Mouse (Mus musculus): ENCODE measurements around the gene Ifitm1.

The Ifitm1 gene

DNA sequence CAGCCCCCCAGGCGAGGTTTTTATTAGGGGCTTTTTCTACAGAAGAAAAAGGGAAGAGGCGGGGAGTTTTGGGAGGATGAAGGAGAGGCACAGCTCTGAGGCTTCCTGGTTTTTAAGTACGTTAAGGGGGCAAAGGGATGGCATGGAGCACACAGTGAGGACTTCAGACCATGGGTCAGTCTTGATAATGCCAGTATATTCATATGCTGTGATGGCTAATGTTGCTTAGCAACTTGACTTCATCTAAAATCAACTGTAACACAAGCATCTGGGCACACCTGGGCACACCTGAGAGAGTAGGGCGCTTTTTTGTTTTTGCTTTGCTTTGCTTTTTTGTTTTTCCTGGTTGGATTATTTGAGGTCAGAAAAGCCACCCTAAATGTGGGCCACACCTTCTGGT, at the start of gene Ifitm1:
TSS of gene Ifitm1 (plus strand) at position 301 of the 400 bp plus-strand sequence.
- DNase-seq (ENCODE audit: low read depth, low spot score), result no peak

DNA sequence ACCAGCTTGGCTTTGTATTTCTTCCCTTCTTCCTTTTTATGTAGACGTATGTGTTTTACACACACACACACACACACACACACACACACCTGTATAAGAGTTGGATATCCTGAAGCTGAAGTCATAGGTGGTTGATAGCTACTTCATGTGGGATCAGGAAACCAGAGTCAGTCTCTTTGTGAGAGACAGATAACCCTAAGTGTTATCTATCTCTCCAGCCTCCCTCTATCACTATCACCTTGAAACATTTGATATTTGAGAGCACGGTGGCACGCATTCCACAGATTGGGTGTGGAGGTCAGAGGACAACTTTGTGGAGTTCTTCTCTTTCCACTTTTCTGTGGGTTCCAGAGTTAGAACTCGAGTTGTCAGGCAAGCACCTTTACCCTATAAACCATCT, 47.1 kb upstream of the Ifitm1 start:
- no peak for DNase-seq (ENCODE audit: low read depth, low spot score)

DNA sequence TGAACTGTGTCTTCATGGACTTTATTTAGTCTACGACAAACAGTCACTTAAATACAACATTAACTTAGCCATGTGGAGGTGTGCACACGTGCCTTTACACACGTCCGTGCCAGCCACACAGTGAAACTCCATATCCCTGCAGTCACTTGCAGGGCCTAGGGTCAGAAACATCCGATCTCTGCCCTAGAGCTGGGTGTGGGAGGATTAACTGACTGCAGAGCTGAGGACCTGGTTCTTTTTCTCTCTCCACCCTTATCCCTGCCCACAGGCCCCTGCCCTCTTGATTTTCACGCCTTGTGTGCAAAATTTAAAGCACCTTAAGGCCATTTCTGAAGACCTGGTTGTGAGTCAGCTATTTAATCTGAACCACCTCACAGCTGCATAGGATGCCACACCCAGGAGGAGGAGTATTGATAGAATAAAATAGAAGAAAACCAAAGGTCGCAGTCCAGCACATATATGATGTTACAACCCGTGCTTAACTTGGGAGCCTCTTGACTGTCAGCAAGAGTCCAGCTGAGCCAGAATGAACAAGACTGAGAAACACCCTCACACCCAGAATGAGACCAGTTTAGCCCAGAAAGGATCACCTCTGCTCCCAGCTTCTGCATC, 46.5 kb upstream of the Ifitm1 start, which contains the start of gene Nlrp6:
TSS of gene Nlrp6 (plus strand) at position 485 of the 612 bp plus-strand sequence.
- DNase-seq (ENCODE audit: low read depth, low spot score), result no peak

DNA sequence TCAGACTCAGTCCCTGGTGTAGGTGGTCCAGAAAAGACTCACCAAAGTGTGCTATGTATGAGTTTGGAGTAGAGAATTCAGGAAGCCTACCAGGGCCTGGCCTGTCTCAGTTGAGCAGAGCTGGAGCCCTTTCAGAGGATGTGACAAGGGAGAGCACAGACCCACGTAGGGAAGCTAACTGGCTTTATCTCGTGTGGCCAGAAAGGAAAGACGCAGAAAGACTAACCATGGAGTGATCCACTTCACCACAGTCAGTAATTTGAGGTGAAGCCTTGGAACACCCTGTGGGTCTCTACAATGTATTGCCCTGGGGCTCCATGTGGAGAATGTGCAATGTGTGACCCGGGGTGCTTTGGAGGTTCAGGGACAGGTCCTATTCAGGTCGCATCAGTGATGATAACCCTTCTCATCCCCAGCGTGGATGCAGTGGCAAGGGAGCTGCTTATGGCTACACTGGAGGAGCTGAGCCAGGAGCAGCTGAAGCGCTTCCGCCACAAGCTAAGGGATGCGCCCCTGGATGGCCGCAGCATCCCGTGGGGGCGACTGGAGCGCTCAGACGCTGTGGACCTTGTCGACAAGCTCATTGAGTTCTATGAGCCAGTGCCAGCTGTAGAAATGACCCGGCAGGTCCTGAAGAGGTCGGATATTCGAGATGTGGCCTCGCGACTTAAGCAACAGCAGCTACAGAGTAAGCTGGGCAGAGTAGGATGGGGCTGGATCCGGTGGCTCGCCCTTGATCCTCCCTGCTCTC, 45.6 kb upstream of the Ifitm1 start:
- DNase-seq (ENCODE audit: low read depth, low spot score), result no peak

DNA sequence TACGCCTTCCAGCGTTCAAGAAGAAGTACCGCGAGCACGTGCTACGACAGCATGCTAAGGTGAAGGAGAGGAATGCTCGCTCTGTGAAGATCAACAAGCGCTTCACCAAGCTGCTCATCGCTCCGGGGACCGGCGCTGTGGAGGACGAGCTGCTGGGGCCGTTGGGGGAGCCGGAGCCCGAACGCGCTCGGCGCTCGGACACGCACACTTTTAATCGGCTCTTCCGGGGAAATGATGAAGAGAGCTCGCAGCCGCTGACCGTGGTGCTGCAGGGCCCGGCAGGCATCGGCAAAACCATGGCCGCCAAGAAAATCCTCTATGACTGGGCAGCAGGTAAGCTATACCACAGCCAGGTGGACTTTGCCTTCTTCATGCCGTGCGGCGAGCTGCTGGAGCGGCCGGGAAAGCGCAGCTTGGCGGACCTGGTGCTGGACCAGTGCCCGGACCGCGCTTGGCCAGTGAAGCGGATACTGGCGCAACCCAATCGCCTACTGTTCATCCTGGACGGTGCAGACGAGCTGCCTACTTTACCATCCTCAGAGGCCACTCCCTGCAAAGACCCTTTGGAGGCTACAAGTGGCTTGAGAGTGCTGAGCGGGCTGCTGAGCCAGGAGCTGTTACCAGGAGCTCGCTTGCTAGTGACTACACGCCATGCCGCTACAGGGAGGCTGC, 44.5 kb upstream of the Ifitm1 start:
- peak; percentile 26 for DNase-seq (ENCODE audit: low read depth, low spot score)

DNA sequence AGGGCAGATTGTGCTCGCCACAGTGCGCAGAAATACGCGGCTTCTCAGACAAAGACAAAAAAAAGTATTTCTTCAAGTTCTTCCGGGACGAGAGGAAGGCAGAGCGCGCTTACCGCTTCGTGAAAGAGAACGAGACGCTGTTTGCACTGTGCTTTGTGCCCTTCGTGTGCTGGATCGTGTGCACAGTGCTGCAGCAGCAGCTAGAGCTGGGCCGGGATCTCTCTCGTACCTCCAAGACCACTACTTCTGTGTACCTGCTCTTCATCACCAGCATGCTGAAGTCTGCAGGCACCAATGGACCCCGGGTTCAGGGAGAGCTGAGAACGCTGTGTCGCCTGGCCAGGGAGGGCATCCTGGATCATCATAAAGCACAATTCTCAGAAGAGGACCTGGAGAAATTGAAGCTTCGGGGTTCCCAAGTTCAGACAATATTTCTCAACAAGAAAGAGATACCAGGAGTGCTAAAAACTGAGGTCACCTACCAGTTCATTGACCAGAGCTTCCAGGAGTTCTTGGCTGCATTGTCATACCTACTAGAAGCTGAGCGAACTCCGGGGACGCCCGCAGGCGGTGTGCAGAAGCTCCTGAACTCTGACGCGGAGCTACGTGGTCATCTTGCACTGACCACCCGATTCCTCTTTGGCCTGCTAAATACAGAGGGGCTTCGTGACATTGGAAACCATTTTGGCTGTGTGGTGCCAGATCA, 43.8 kb upstream of the Ifitm1 start:
- peak; percentile 10 for DNase-seq (ENCODE audit: low read depth, low spot score)

DNA sequence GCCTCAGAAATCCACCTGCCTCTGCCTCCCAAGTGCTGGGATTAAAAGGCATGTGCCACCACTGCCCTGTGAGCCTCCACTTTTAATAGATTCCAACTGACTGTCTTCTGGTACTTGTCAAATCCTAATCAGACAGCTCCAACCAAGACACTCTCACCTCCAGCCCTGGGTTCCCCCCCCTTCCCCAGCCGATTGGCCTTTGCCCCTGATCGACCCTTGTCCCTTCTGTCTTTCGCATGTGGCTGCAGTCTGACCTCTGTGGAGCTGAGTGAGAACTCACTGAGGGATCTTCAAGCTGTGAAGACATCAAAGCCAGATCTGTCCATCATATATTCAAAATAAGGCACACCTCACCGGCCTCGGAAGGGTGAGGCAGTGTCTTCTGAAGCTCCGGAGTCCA, 39.8 kb upstream of the Ifitm1 start:
- no peak for DNase-seq (ENCODE audit: low read depth, low spot score)

DNA sequence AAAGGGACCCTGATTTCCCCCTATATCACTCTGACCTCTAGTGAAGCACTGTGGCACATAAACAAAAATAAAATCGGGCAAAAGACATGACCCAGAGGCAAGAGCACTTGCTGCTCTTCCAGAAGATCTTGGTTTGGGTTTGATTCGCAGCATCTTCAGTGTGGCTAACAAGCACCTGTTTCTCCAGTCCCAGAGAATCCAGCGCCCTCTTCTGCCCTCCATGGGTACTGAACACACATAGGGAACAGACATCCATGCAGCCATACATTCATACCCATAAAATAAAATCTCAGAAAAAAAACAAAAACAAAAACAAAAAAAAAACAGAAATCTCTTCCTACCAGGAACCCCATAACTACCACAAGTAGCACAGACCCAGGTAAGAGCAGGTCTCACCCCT, 28.6 kb upstream of the Ifitm1 start:
- DNase-seq (ENCODE audit: low read depth, low spot score), result no peak

DNA sequence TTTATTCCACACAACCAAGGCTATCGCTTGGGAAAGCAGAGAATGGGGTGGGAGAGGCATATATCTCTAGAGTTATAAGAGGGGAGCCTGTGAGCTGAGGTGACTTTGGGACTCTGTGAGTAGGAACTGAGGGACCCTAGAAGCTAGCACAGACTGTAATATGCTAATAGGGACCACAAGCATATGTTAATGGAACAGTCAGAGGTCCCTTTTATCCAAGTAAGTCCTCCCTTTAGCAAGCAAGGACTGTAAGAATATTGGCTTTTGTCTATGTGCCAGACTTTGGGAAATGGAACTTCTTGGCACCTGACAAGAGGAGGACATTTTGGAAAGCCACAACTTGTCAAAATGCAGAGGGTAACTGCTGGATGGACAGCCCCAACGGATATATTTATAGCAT, 28.1 kb upstream of the Ifitm1 start:
- no peak for DNase-seq (ENCODE audit: low read depth, low spot score)

DNA sequence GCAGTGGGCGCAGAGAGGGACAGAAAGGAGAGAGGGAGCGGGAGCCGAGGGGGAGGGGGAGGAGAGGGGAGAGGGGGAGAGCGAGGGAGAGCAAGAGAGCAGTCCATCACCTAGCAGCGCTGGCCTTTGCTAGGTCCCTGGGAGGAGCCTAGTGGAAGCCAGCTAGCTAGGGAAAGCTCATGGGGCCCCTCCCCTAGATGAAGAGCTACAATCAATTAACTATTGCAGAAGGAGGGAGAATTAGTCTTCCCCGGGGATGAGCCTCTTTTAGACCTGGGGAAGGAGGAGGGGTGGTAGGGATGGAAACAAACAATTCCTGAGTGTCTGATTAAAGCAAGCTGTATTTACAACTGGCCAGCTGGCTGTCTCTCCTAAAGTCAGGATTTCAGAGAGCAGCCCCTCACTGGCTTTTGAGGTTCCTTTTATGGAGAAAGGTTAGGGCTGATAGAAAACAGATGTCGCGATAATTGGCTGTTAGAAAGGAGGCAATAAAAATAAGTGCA, 27.3 kb upstream of the Ifitm1 start:
- peak; percentile 91 for DNase-seq (ENCODE audit: low read depth, low spot score)

DNA sequence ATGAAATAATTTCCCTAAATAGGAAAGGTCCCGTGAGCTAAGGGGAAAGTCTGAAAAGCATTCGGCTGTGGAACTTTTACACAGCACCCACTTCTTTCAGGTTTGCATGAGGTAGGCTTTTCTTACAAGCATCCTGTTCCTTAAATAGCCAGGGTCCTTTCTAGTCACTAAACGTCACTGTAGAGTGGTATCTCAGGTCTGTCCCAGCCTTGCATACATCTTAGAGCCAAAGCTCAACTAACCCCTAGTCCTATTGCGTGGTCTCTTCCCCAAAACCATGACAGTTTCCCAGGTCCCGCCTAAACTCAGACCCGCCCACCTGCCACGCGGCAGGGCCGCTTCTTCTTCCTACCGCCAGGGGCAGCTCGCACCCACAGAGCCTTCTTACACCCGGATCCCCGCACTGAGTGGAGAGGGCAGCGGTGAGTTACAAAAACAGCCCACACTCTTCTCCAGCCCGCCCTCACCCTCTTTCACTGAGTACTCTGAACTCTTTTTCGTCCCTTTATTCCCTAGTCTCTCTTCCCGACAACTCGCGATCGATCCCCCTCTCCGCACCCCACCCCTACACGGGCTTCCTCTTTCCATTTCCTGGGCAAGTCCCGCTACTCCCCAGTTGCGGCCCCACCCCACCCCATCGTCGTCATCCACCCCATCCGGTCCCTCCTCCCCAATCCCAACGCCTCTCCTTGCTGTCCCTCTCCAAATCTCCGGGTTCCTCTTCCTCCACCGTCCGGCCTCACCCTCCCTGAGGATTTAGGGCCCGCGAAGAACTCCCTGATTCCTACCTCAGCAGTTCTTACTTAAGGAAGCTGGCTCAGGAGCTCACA, 25.6 kb upstream of the Ifitm1 start, which contains the start of gene Pgghg:
TSS of gene Pgghg (plus strand) at position 170 of the 830 bp plus-strand sequence.
- peak; percentile 87 for DNase-seq (ENCODE audit: low read depth, low spot score)

DNA sequence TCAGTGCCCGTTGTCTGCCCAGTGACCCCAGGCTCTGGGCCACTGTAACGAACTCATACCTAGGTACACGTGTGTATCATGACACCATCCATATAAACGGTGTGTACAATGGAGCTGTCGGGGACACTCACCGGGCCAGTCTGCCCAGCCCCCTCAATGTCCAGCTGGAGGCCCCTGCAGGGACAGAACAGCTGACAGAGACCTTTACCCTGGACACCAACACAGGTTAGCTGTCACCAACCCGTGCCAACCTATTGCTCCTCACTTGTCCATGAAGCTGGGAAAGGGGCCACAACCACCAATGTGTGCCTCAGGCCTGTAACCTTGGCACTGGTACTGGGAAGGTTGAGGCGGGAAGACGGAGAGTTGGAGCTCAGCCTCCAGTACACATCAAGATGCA, 24.7 kb upstream of the Ifitm1 start:
- DNase-seq (ENCODE audit: low read depth, low spot score), result no peak

DNA sequence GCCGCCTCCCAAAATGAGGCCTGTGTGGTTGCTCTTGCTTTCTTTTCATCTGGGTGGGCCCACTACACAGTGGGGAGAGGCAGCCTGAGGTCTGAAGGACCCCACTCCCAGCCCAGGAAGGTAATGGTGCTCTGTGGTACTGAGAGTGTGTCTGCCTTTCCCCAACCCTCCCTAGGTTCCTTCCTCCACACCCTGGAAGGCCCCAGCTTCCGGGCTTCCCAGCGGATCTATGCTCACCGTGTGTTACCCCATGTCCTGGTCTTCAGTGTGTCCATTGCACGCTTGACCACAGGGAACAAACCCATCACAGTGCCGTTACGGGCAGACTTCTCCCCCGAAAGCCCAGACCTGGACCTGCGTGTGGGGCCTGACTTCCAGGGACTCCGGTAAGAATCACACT, 24.2 kb upstream of the Ifitm1 start:
- DNase-seq (ENCODE audit: low read depth, low spot score), result no peak

DNA sequence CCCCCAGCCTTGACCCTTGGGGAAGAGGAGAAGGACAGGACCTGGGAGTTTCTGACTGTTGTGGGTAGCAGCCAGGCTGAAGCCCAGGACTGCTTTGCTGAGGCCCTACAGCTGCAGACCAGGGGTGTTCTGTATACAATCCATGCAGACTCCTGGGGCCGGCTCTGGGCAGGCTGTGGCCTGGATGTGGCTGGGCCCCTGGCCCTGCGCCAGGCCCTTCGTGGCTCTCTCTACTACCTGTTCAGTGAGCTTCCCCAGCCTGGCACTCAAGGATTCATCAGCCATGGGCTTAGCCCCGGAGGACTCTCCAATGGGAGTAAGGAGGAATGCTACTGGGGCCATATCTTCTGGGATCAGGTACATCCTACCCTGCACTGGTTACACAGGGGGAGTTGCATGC, 23.7 kb upstream of the Ifitm1 start:
- no peak for DNase-seq (ENCODE audit: low read depth, low spot score)

DNA sequence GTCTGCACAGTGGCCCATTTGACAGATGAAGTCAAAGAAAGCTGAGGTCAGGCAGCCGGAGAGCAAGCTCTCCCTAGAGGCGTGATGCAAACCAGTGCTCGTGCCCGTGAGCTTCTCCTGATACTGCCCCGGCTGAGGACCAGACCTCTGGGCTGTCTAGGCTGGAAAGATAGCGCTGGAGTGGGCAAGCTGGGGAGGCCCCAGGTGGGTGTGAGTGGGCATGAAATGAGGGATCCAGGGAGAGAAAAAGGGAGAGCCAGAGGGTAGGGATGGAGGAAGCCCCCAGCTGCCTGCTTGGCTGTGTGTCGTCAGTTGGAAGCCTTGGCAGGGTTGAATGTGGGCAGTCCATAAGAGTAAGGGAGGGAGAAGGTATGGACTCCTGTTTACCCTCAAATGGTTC, 22.8 kb upstream of the Ifitm1 start:
- DNase-seq (ENCODE audit: low read depth, low spot score), result no peak

DNA sequence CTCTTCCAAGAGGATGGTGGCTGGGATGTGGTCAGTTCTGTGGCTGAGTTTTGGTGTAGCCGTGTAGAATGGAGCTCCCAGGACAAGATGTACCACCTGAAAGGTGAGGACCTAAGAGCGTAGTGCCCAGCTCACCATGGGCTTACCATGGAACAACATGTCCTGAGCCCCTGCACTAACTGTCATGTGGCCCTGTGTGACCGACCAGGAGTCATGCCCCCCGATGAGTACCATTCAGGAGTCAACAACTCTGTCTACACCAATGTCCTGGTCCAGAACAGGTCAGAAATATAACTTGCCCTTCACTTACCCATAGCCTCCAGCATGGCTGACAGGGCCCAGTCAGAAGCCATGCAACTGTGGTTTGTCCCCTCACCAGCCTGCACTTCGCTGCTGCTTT, 21.8 kb upstream of the Ifitm1 start:
- no peak for DNase-seq (ENCODE audit: low read depth, low spot score)

DNA sequence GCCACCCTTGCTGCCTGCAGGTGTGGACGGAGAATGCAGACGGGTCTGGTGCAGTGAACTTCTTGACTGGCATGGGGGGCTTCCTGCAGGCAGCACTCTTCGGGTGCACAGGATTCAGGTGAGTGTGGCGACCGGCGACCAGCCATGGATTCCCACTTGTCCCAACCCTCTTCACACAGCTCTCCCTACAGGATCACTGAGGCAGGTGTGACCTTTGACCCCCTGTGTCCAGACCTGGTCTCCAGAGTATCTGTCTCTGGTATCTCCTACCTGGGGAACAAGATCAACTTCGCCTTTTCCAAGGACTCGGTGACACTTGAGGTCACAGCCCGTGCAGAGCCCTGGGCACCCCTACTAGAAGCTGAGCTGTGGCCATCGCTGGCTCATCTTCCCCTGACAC, 20.7 kb upstream of the Ifitm1 start:
- no peak for DNase-seq (ENCODE audit: low read depth, low spot score)

DNA sequence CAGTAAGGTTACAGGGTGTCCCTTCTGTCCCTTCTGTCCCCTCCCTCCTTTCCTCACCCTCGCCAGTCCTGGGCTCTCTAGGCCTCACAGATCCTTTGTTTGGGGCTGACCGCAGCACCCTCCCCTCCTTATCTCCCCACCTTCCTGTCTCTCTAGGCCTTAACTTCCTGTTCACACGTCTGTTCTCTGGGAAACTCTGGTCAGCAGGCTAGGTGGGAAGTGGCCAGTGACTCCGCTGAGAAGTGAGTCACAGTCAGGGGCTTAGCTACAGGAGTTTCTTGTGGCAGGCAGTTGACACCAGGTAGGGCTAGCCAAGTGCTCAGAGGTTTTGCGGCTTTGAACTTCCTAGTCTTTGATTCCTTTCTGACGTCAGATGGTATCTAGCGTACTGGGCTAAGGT, 20.0 kb upstream of the Ifitm1 start:
- no peak for DNase-seq (ENCODE audit: low read depth, low spot score)

DNA sequence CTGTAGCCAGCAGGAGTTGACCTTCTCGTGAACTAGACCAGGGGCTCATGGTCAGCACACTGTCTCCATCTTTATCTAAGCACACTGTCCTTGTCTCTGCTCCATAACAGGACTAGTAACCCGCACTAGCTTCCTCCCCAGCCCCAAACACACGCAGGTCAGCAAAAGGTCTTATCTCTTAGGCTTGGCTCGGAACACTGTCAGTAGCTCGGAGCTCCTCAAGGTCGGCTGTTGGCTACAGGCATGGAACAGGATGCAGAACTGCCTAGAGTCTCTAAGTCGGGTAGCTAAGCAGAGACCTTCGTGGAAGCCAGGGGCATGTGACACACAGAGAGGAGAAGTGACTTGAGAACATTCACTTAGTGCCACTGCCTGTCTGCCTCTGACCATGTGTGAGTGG, 18.9 kb upstream of the Ifitm1 start:
- no peak for DNase-seq (ENCODE audit: low read depth, low spot score)

DNA sequence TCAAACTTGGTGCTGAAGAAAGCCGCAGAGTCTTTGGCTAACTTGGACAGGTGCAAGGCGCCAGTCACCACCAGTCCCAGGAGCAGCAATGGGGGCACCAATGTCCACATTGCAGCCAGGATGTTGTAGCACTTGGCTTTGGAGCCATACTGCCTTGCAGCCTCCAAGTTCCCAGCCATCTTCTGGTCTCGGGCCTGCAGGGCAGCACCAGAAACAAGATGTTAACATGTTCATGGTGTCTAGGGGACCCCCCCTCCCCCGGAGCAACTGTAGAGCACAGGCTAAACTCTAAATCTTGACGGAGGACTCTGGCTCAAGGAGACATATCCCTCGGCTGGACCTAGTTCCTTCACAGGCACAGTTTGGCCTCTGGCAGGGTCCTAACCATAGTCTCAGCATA, 17.8 kb upstream of the Ifitm1 start:
- no peak for DNase-seq (ENCODE audit: low read depth, low spot score)
